Mouse (Mus musculus) embryo, embryonic 10.5 days (tissue): Measurements from ENCODE around the gene Zic5.
"Not testable (repeated sequence)": the region's sequence is repeated elsewhere in the genome, so short reads cannot be mapped to it uniquely, and the experiment has no call there.

Experiments used
- DNase-seq: peaks from one replicate; pipeline ENCODE4 v3.0.0-alpha.2; 2015; ENCODE audit warnings: low spot score

The Zic5 gene

GRCm38 (mm10) chr14:122463734-122464341 is 1.6 kb downstream of the Zic5 start:
- peak; percentile 45 for DNase-seq

GRCm38 (mm10) chr14:122463080-122463691 is 2.3 kb downstream of the Zic5 start:
- peak; percentile 60 for DNase-seq

GRCm38 (mm10) chr14:122462689-122463079 is 2.8 kb downstream of the Zic5 start:
- DNase-seq: peak; percentile 58

- peak; percentile 42 for DNase-seq
Observed at GRCm38 (mm10) chr14:122461966-122462365, 3.5 kb downstream of the Zic5 start.

- peak; percentile 35 for DNase-seq
Observed at GRCm38 (mm10) chr14:122461500-122461899, 4.0 kb downstream of the Zic5 start.

- DNase-seq: no peak
Observed at GRCm38 (mm10) chr14:122460226-122460625, 5.3 kb downstream of the Zic5 start.

- no peak for DNase-seq
Observed at GRCm38 (mm10) chr14:122459776-122460175, 5.7 kb downstream of the Zic5 start.

GRCm38 (mm10) chr14:122459332-122459731 is 6.1 kb downstream of the Zic5 start:
- DNase-seq: not testable (repeated sequence)

GRCm38 (mm10) chr14:122455562-122455958 is 9.9 kb downstream of the Zic5 start:
- peak; percentile 32 for DNase-seq

GRCm38 (mm10) chr14:122454901-122455561 is 10.4 kb downstream of the Zic5 start:
- peak; percentile 62 for DNase-seq

- DNase-seq: peak; percentile 74
Observed at GRCm38 (mm10) chr14:122453996-122454738, 11.3 kb downstream of the Zic5 start.

- peak; percentile 90 for DNase-seq
Observed at GRCm38 (mm10) chr14:122453388-122453995, 12.0 kb downstream of the Zic5 start.

GRCm38 (mm10) chr14:122452701-122453387 is 12.6 kb downstream of the Zic5 start:
- peak; percentile 76 for DNase-seq

- peak; percentile 32 for DNase-seq
Observed at GRCm38 (mm10) chr14:122451551-122452145, 13.8 kb downstream of the Zic5 start.

GRCm38 (mm10) chr14:122450496-122451382 is 14.7 kb downstream of the Zic5 start, which contains the start of gene Gm5089:
Gene Gm5089, minus strand, starts transcription at chr14:122451115.
- DNase-seq: no peak

GRCm38 (mm10) chr14:122449601-122450495 is 15.6 kb downstream of the Zic5 start:
- DNase-seq: peak; percentile 69

- no peak for DNase-seq
Observed at GRCm38 (mm10) chr14:122436850-122437249, 28.6 kb downstream of the Zic5 start.

- no peak for DNase-seq
Observed at GRCm38 (mm10) chr14:122434039-122434438, 31.4 kb downstream of the Zic5 start.

GRCm38 (mm10) chr14:122432558-122432957 is 32.9 kb downstream of the Zic5 start:
- DNase-seq: no peak
